Mouse (Mus musculus): ENCODE results near the gene Cdk6. TPM values are rescaled to one million over a fixed set of nuclear protein-coding genes. Genes with fewer than 3 reads are reported as not detected.
"Not testable (repeated sequence)": the region's sequence is repeated elsewhere in the genome, so short reads cannot be mapped to it uniquely, and the experiment has no call there.

Gene Cdk6
- polyA plus RNA-seq, 1 experiment from 2014 or later: 37.7 TPM

DNA sequence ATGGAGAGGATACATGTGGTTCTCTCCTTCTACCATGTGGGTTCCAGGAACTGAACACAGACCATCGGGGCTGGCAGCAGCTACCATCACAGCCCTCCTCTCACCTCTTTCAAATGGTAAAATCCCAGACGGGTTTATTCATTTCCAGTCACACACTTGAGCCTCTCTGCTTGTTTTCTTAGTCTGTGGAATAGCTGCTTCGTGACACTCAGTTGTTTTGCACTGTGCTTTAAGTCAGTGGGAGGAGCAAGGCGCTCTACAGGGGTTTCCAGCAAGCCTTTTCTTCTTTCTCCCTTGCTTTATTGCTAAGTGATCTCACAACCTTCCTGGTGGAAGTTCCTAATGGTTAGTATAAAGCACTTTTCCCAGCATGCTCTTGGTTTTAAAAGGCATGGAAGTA is 10.6 kb downstream of the Cdk6 start:
- H3K36me3 ChIP-seq; H3K4me3 ChIP-seq (replicated peaks); ATAC-seq (ENCODE audit: insufficient read depth, low FRiP score, low read depth); H3K4me2 ChIP-seq; H3K9me3 ChIP-seq; H3K9ac ChIP-seq; H3K27me3 ChIP-seq (replicated peaks); H3K27ac ChIP-seq; H3K4me1 ChIP-seq: not testable (repeated sequence)
- 69% methylated on average over 4 of the region's 4 CpGs for WGBS

- H3K4me2 ChIP-seq: no peak overlapping the region
- H3K9ac ChIP-seq: no peak overlapping the region
- H3K36me3 ChIP-seq: no peaks in the 10 kb centered on the region
- ATAC-seq (ENCODE audit: insufficient read depth, low FRiP score, low read depth): no peak
- H3K27me3 ChIP-seq (replicated peaks): no peaks in the 10 kb centered on the region
- H3K4me1 ChIP-seq: no peaks in the 10 kb centered on the region
- no peak overlapping the region for H3K4me3 ChIP-seq (replicated peaks)
- H3K9me3 ChIP-seq: no peaks in the 10 kb centered on the region
- no peak overlapping the region for H3K27ac ChIP-seq
- 90% methylated on average over 3 of the region's 3 CpGs for WGBS
Measured at GRCm38 (mm10) chr5:3352314-3352713, 11.0 kb downstream of the Cdk6 start.

- H3K36me3 ChIP-seq: no peaks in the 10 kb centered on the region
- H3K4me1 ChIP-seq: no peaks in the 10 kb centered on the region
- no peak for ATAC-seq (ENCODE audit: insufficient read depth, low FRiP score, low read depth)
- H3K27me3 ChIP-seq (replicated peaks): no peaks in the 10 kb centered on the region
- 82% methylated on average over 3 of the region's 3 CpGs for WGBS
- H3K27ac ChIP-seq: no peak overlapping the region
- H3K9ac ChIP-seq: no peak overlapping the region
- no peak overlapping the region for H3K4me3 ChIP-seq (replicated peaks)
- H3K9me3 ChIP-seq: no peaks in the 10 kb centered on the region
- no peak overlapping the region for H3K4me2 ChIP-seq
Measured at GRCm38 (mm10) chr5:3352827-3353226, 11.5 kb downstream of the Cdk6 start.

DNA sequence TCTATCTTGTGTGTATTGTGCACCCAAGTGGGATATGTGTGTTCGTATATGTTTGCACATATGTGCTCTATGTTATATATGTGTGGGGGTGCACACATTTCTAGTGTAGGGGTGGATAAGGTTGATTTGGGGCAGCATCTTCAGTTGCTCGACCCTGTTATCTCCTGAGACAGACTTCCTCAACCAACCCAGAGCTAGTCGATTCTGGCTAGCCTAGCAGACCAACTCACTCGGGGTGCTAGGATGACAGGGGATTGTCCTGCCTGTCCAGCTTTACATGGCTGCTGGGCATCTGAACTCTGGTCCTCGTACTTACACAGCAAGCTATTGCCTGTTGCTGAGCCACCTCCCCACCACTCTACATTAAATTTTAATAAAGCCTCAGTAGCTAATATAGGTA is 13.0 kb downstream of the Cdk6 start:
- H3K4me1 ChIP-seq: 0 out of 2 replicates have a peak, but pooled peaks cover 2% of the 10 kb centered on the region
- no peak overlapping the region for H3K4me3 ChIP-seq (replicated peaks)
- H3K36me3 ChIP-seq: no peaks in the 10 kb centered on the region
- H3K9me3 ChIP-seq: no peaks in the 10 kb centered on the region
- H3K27ac ChIP-seq: no peak overlapping the region
- no peak overlapping the region for H3K9ac ChIP-seq
- H3K4me2 ChIP-seq: no peak overlapping the region
- no peak for ATAC-seq (ENCODE audit: insufficient read depth, low FRiP score, low read depth)
- H3K27me3 ChIP-seq (replicated peaks): no peaks in the 10 kb centered on the region
- 85% methylated on average over 5 of the region's 5 CpGs for WGBS

GRCm38 (mm10) chr5:3355032-3355536 is 13.8 kb downstream of the Cdk6 start:
- WGBS: 88% methylated on average over 12 of the region's 12 CpGs
- Histone ChIP-seq H3K27me3 (replicated peaks) (no peaks in the 10 kb centered on the region), H3K9me3 (no peaks in the 10 kb centered on the region), H3K4me1 (0 out of 2 replicates have a peak, but pooled peaks cover 2% of the 10 kb centered on the region), H3K9ac (no peak overlapping the region), H3K4me3 (replicated peaks) (no peak overlapping the region), H3K4me2 (no peak overlapping the region), H3K27ac (no peak overlapping the region), H3K36me3 (no peaks in the 10 kb centered on the region)
- no peak for ATAC-seq (ENCODE audit: insufficient read depth, low FRiP score, low read depth)

- 65% methylated on average over 11 of the region's 11 CpGs for WGBS
- H3K27me3 ChIP-seq (replicated peaks): no peaks in the 10 kb centered on the region
- H3K36me3 ChIP-seq: no peaks in the 10 kb centered on the region
- 0 out of 2 replicates have a peak, but pooled peaks cover 2% of the 10 kb centered on the region for H3K4me1 ChIP-seq
- H3K4me2 ChIP-seq: no peak overlapping the region
- H3K4me3 ChIP-seq (replicated peaks): no peak overlapping the region
- H3K27ac ChIP-seq: no peak overlapping the region
- no peaks in the 10 kb centered on the region for H3K9me3 ChIP-seq
- no peak for ATAC-seq (ENCODE audit: insufficient read depth, low FRiP score, low read depth)
- H3K9ac ChIP-seq: no peak overlapping the region
Measured at GRCm38 (mm10) chr5:3355560-3356260, 14.4 kb downstream of the Cdk6 start.

- H3K36me3 ChIP-seq: no peaks in the 10 kb centered on the region
- H3K27ac ChIP-seq: no peak overlapping the region
- H3K4me2 ChIP-seq: no peak overlapping the region
- ATAC-seq (ENCODE audit: insufficient read depth, low FRiP score, low read depth): no peak
- WGBS: 75% methylated on average over 10 of the region's 10 CpGs
- no peak overlapping the region for H3K9ac ChIP-seq
- H3K4me3 ChIP-seq (replicated peaks): no peak overlapping the region
- H3K27me3 ChIP-seq (replicated peaks): no peaks in the 10 kb centered on the region
- 0 out of 2 replicates have a peak, but pooled peaks cover 2% of the 10 kb centered on the region for H3K4me1 ChIP-seq
- no peaks in the 10 kb centered on the region for H3K9me3 ChIP-seq
Measured at GRCm38 (mm10) chr5:3356261-3356778, 15.0 kb downstream of the Cdk6 start.

GRCm38 (mm10) chr5:3357496-3357895 is 16.2 kb downstream of the Cdk6 start:
- Histone ChIP-seq H3K27me3 (replicated peaks) (no peaks in the 10 kb centered on the region), H3K36me3 (no peaks in the 10 kb centered on the region), H3K4me1 (0 out of 2 replicates have a peak, but pooled peaks cover 2% of the 10 kb centered on the region), H3K9ac (no peak overlapping the region), H3K27ac (no peak overlapping the region), H3K4me2 (no peak overlapping the region), H3K9me3 (no peaks in the 10 kb centered on the region), H3K4me3 (replicated peaks) (no peak overlapping the region)
- 87% methylated on average over 6 of the region's 6 CpGs for WGBS
- no peak for ATAC-seq (ENCODE audit: insufficient read depth, low FRiP score, low read depth)

DNA sequence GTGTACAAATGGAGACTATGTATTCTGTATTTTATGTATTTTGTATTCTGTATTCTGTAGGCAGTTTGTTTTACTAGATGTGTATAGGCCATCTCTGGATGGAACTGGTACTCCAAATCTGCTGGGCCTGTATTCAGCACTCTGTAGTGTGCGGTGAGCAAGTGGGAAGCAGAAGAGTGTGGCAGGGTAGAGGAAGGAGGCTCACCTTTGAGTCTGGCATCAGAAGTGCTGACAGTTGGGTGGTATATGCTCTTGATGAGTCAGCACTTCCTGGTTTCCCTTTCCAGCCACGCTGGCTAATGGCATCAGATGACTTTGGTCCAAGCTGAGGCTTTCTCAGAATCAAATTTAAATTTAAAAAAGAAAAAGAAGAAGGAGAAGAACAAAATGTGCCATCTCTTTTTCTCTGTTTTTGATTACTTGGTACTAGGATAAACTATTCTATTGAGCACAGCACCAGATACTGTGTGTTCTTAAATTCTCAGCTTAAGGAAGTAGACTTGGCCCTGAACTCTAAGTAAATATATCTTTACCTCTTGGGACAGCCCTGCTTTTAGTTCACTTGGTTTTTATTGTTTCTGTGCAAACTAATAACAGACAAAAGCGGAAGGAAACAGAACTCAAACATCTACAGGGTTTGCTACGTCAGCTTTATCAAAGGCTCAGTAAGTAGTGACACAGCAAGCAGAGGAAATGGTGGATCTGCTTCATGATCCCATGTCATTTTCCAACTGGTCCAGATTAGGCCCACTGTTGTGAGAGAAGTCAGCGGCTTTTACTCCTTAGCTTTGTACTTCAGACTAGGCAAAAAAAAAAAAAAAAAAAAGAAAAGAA is 17.6 kb downstream of the Cdk6 start:
- no peaks in the 10 kb centered on the region for H3K27me3 ChIP-seq (replicated peaks)
- no peak overlapping the region for H3K27ac ChIP-seq
- peaks cover 5% of the 10 kb centered on the region; the same call in 1 of the 2 replicates for H3K4me1 ChIP-seq
- no peak overlapping the region for H3K9ac ChIP-seq
- ATAC-seq (ENCODE audit: insufficient read depth, low FRiP score, low read depth): no peak
- no peak overlapping the region for H3K4me3 ChIP-seq (replicated peaks)
- H3K4me2 ChIP-seq: no peak overlapping the region
- H3K9me3 ChIP-seq: no peaks in the 10 kb centered on the region
- WGBS: 72% methylated on average over 5 of the region's 5 CpGs
- no peaks in the 10 kb centered on the region for H3K36me3 ChIP-seq

DNA sequence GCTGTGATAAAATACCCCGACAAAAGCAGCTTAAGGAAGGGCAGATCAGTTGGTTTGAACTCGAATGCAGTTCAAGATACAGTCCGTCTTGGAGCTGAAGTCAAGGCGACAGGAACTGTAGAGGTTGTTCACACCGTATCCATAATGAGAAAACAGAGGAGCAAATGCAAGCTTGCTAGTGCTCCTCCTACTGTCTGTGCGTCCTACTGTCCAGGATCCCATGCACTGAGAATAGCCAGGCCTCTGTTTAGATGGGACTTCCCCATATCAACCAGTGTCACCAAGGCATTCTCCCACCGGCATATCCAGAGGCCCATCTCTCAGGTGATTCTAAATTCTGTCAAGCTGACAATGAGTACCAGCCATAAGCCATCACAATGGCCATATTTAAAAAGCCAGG is 18.6 kb downstream of the Cdk6 start:
- Histone ChIP-seq H3K4me1 (peaks cover 5% of the 10 kb centered on the region; the same call in 1 of the 2 replicates), H3K27me3 (replicated peaks) (no peaks in the 10 kb centered on the region), H3K27ac (no peak overlapping the region), H3K4me2 (no peak overlapping the region), H3K36me3 (no peaks in the 10 kb centered on the region), H3K9ac (no peak overlapping the region), H3K4me3 (replicated peaks) (no peak overlapping the region), H3K9me3 (no peaks in the 10 kb centered on the region)
- WGBS: 78% methylated on average over 7 of the region's 7 CpGs
- ATAC-seq (ENCODE audit: insufficient read depth, low FRiP score, low read depth): no peak

DNA sequence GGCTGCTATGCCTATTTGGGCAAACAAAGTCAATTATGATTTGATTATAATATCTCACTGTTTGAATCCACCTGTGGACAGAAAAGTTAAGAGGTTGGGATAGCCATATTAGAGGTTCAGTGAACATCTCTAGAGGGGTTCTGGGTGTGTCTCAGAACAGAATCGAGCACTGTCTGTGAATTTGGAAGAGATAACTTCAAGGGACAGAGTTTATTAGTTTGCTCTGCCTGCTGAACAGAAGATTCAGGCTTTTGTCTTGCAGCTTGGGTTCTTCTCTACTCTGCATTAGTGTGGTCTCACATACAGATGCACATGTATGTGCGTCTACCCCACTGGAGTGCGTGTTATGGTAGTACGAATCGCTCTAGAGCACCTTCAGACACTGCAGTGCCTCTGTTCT is 20.0 kb downstream of the Cdk6 start:
- Histone ChIP-seq H3K27me3 (replicated peaks) (no peaks in the 10 kb centered on the region), H3K4me2 (no peak overlapping the region), H3K4me3 (replicated peaks) (no peak overlapping the region), H3K9ac (no peak overlapping the region), H3K36me3 (no peaks in the 10 kb centered on the region), H3K27ac (no peak overlapping the region), H3K4me1 (peaks cover 5% of the 10 kb centered on the region; the same call in 1 of the 2 replicates), H3K9me3 (no peaks in the 10 kb centered on the region)
- WGBS: 88% methylated on average over 5 of the region's 5 CpGs
- no peak for ATAC-seq (ENCODE audit: insufficient read depth, low FRiP score, low read depth)

- no peak for ATAC-seq (ENCODE audit: insufficient read depth, low FRiP score, low read depth)
Measured at GRCm38 (mm10) chr5:3362111-3362510, 20.8 kb downstream of the Cdk6 start.

More at GRCm38 (mm10) chr5:3362111-3362510, 20.8 kb downstream of the Cdk6 start:
- no peak overlapping the region for H3K4me3 ChIP-seq (replicated peaks)
- no peaks in the 10 kb centered on the region for H3K9me3 ChIP-seq
- no peaks in the 10 kb centered on the region for H3K27me3 ChIP-seq (replicated peaks)
- H3K4me1 ChIP-seq: peaks cover 5% of the 10 kb centered on the region; the same call in 1 of the 2 replicates
- H3K27ac ChIP-seq: no peak overlapping the region
- WGBS: 66% methylated on average over 8 of the region's 8 CpGs
- no peak overlapping the region for H3K4me2 ChIP-seq
- H3K36me3 ChIP-seq: no peaks in the 10 kb centered on the region
- no peak overlapping the region for H3K9ac ChIP-seq

Data from stomach, embryonic 15.5 days (tissue).